Mouse (Mus musculus) heart, postnatal 0 days (tissue): ENCODE measurements around the gene Slc25a22.

Source experiments
- CTCF ChIP-seq: IDR thresholded peaks from 2 replicates; pipeline ENCODE4 v1.5.1; 2016; ENCODE audit warnings: antibody characterized with exemption, control low read depth, low read depth
- EP300 ChIP-seq: IDR thresholded peaks from 2 replicates; pipeline ENCODE4 v1.6.1; 2016; ENCODE audit warnings: antibody characterized with exemption, low read depth

GRCm38 (mm10) chr7:141438201-141438968 is 693 bp upstream of the Slc25a22 start:
- TF ChIP-seq EP300 (no peak), CTCF (no peak)
